Mouse (Mus musculus) heart, postnatal 0 days (tissue): Measurements from ENCODE around the gene Pacs2. TPM values are rescaled to one million over a fixed set of nuclear protein-coding genes. Genes with fewer than 3 reads are reported as not detected.

Source experiments
- ATAC-seq: fragments of 200-750 bp; cut with Nextera tagmentation; 2 replicates; pipeline ENCODE4 v1.8.0; 2017; ENCODE audit warnings: low read depth, moderate number of reproducible peaks, moderate library complexity; ENCODE audit not compliant: insufficient read depth
- DNase-seq: peaks from one replicate; pipeline ENCODE4 v3.0.0-alpha.2; 2016; ENCODE audit warnings: low spot score
- H3K27ac ChIP-seq: fragments of 300-500 bp; sonication (generic); 2 replicates; pipeline ENCODE4 v1.5.1; 2014; ENCODE audit warnings: low read depth, mild to moderate bottlenecking
- H3K27me3 ChIP-seq: fragments of 300-500 bp; sonication (generic); 2 replicates; pipeline ENCODE4 v1.6.1; 2014; ENCODE audit warnings: low read length, mixed read lengths; ENCODE audit not compliant: control insufficient read depth, insufficient read depth
- H3K36me3 ChIP-seq: fragments of 300-500 bp; sonication (generic); replicated peaks from 2 replicates; pipeline ENCODE4 v1.6.1; 2014; ENCODE audit warnings: low read length, mixed read lengths; ENCODE audit not compliant: control insufficient read depth, insufficient read depth
- H3K4me1 ChIP-seq: fragments of 300-500 bp; sonication (generic); 2 replicates; pipeline ENCODE4 v1.6.1; 2014; ENCODE audit warnings: antibody characterized with exemption; ENCODE audit not compliant: control insufficient read depth, insufficient read depth
- H3K4me2 ChIP-seq: fragments of 300-500 bp; sonication (generic); 2 replicates; pipeline ENCODE4 v1.6.1; 2014; ENCODE audit warnings: low read depth, mild to moderate bottlenecking, low read length, moderate library complexity
- H3K4me3 ChIP-seq: fragments of 300-500 bp; sonication (generic); 2 replicates; pipeline ENCODE4 v1.5.1; 2014; ENCODE audit warnings: low read depth, low read length
- H3K9ac ChIP-seq: fragments of 300-500 bp; sonication (generic); replicated peaks from 2 replicates; pipeline ENCODE4 v1.6.1; 2014; ENCODE audit warnings: low read depth, low read length, mixed read lengths
- H3K9me3 ChIP-seq: fragments of 300-500 bp; sonication (generic); replicated peaks from 2 replicates; pipeline ENCODE4 v1.6.1; 2016; ENCODE audit warnings: low read length; ENCODE audit not compliant: control insufficient read depth
- CTCF ChIP-seq: IDR thresholded peaks from 2 replicates; pipeline ENCODE4 v1.5.1; 2016; ENCODE audit warnings: antibody characterized with exemption, control low read depth, low read depth
- EP300 ChIP-seq: IDR thresholded peaks from 2 replicates; pipeline ENCODE4 v1.6.1; 2016; ENCODE audit warnings: antibody characterized with exemption, low read depth
- WGBS: fragments of 180-500 bp; shearing (Covaris S2); extraction: QIAGEN DNeasy Blood & Tissue Kit; methylation state at CpG from one replicate; pipeline ENCODE4 v1.1.7; 2014; 5-methylcytosine and 5-hydroxymethylcytosine counted together
- polyA plus RNA-seq: library from polyadenylated mRNA; unstranded; fragments of >200 nt; fragmentation: Nextera tagmentation; extraction: Ambion mirVana; gene quantifications from 2 replicates; pipeline ENCODE4 v1.2.1, GENCODE M21; 2015
- total RNA-seq: library from RNA; depleted of rRNA; stranded (reverse); fragments of >200 nt; gene quantifications from 2 replicates; pipeline ENCODE4 v1.2.3, GENCODE M21; 2014; ENCODE audit warnings: low replicate concordance

The Pacs2 gene
- total and polyA plus RNA-seq, 2 experiments from 2014 or later, result 5.1 to 38.5 TPM

DNA sequence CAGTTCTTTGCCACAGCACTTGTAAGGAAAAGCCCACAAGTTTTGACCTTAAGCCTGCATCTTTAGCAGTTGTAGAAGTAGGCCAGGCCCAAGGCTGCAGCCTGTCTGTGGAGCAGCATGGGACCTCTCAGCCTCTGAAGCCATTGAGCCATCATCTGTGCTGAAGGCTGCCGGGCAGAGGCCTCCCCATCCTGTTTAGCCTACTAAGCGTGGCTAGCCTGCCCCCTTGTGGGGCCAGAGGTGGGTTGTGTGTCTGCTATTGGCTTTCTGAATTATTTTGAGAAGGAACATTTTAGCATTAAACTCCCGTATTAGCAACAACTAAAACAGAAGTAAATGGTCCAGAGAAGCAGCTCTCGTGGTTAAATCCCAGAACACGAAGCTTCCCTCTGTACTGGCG is 88.2 kb downstream of the Pacs2 start:
- H3K9me3 ChIP-seq, result no peaks in the 10 kb centered on the region
- WGBS, result 60% methylated on average over 6 of the region's 6 CpGs
- H3K4me2 ChIP-seq, result no peak overlapping the region
- H3K27ac ChIP-seq, result no peak overlapping the region
- no peaks in the 10 kb centered on the region for H3K27me3 ChIP-seq
- DNase-seq (no peak), ATAC-seq (peak; percentile 53)
- no peak overlapping the region for H3K4me3 ChIP-seq
- no peak overlapping the region for H3K9ac ChIP-seq
- TF ChIP-seq EP300 (no peak), CTCF (peak; percentile 62)
- H3K36me3 ChIP-seq, result no peaks in the 10 kb centered on the region
- H3K4me1 ChIP-seq, result peaks cover 34% of the 10 kb centered on the region

DNA sequence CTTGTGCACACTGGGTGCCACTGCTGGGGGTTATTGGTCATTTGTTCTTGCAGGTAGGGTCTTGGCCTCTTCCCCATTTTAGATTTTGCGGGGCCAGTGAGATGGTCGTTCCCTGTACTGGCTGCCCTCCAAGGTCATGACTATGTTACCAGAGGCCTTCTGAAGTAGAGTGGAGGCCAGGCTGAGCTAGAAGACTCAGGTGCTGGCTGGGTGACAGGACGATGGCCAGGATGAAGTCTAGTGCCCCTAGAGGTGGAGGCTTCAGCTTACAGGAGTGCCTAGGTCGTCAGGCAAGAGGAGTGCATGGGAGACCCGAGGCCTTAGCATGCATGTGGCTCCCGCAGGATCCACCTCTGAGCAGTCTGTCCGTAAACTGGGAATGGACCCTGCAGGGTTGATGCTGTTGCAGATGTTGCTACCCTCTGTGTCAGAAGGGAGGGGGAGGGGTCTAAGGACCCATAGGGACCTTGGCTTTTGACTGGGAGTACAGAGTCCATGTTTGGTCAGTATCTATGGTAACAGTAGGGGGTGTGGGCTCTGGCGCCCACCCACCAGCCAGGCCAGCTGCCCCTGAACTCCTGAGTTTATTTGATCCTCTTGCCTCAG is 89.6 kb downstream of the Pacs2 start:
- ATAC-seq (peak; percentile 6; the same call in 1 of the 2 replicates), DNase-seq (no peak)
- H3K4me1 ChIP-seq, result peaks cover 31% of the 10 kb centered on the region
- TF ChIP-seq EP300 (no peak), CTCF (peak; percentile 13; the same call in 1 of the 2 replicates)
- H3K36me3 ChIP-seq, result no peaks in the 10 kb centered on the region
- H3K27ac ChIP-seq, result no peak overlapping the region
- no peaks in the 10 kb centered on the region for H3K9me3 ChIP-seq
- H3K4me2 ChIP-seq, result no peak overlapping the region
- no peaks in the 10 kb centered on the region for H3K27me3 ChIP-seq
- no peak overlapping the region for H3K4me3 ChIP-seq
- no peak overlapping the region for H3K9ac ChIP-seq
- 77% methylated on average over 8 of the region's 8 CpGs for WGBS

DNA sequence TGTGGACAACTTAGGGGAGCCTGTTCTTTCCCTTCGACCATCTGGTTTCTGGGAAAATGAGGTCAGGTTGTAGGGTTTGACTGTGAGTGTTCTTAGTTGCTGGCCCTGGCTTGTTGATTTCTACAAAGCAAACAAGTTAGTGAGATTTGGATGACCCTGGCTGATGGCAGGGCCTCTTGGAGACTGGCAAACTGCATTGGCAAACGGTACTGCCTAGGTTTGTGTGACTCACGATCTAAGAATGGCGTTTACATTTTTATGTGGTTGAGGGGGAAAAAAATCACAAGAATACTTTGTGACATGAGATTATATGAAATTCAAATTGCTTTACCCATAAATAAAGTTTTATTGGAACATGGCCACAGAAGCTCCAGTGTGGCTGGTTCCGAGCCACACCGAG is 92.1 kb downstream of the Pacs2 start:
- 80% methylated on average over 6 of the region's 6 CpGs for WGBS
- no peak for TF ChIP-seq EP300
- no peak for TF ChIP-seq CTCF
- H3K27me3 ChIP-seq, result no peaks in the 10 kb centered on the region
- DNase-seq, result no peak
- H3K4me1 ChIP-seq, result peaks cover 9% of the 10 kb centered on the region; the same call in 1 of the 2 replicates
- no peaks in the 10 kb centered on the region for H3K9me3 ChIP-seq
- H3K27ac ChIP-seq, result no peak overlapping the region
- H3K4me2 ChIP-seq, result no peak overlapping the region
- no peak overlapping the region for H3K4me3 ChIP-seq
- H3K36me3 ChIP-seq, result no peaks in the 10 kb centered on the region
- H3K9ac ChIP-seq, result no peak overlapping the region
- no peak for ATAC-seq

DNA sequence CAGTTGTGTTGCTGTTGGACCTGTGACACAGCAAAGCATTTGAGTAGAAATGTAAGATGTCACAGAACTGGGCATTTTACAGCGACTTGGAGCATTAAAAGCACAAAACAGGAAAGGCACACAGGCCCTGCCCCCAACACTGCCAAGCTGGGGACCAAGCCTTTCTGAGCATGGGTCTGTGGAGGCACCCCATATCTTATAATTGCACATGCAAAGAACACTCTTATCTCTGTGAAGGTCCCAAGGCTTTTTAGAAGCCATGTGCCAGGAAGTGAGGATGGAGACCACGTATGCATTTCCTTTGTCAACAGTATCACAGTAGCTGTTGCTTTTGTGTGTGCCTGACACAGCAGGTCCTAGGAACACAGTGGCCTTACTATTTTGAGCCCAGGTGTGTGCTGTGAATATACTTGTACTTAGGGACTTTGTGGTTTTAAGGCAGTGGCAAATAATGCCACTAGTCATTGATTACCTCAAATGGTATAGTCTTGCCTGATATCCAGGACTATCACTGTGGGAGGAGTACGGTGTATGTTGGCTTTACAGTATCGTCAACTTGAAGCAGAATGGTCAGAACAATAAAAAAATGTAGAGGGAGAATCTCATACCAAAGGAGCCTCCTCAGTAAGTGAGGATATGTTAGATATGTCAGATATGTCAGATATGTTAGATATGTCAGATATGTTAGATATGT is 93.3 kb downstream of the Pacs2 start:
- Histone ChIP-seq H3K4me2 (no peak overlapping the region), H3K4me3 (no peak overlapping the region), H3K4me1 (peaks cover 9% of the 10 kb centered on the region; the same call in 1 of the 2 replicates), H3K27ac (no peak overlapping the region), H3K27me3 (no peaks in the 10 kb centered on the region), H3K9me3 (no peaks in the 10 kb centered on the region), H3K9ac (no peak overlapping the region), H3K36me3 (no peaks in the 10 kb centered on the region; the same call in 1 of the 2 replicates)
- DNase-seq (no peak), ATAC-seq (no peak)
- TF ChIP-seq CTCF (no peak), EP300 (no peak)
- WGBS, result 63% methylated on average over 4 of the region's 4 CpGs

DNA sequence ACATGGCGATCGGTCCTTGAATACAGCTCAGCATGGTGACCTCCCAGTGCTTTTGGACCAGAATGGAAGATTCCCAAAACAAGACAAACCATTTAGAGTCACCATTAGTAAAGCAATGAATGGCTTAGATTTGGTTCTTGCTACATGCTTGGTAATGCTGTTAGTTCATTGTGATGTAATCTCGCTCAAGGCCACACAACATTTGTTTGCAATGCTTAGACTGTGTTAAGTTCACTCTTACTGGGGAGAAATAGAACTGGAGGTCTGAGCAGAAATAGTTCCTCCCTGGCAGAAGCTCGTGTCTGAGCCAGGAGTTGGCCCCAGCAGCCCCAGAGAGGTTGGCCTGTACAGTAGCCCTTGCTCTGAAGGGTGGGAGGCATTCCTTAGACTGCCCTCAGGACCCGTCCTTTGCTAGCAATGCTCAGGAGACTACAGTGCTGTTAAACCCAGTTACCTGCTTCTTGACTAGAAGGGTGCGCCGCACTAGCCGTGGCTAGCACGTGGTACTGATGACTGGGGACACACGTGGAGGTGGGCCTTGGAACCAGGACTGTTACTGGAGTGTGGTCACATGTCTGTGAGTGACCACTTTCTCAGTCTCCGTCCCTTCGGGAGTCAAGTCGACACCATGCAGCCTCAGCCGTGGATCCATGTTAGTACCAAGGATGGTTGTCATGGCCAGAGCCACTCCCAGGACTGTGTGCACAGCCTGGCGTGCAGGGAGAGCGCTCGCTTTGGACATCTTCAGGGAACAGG is 94.4 kb downstream of the Pacs2 start:
- H3K27me3 ChIP-seq, result no peaks in the 10 kb centered on the region
- H3K9ac ChIP-seq, result no peak overlapping the region
- H3K4me2 ChIP-seq, result no peak overlapping the region
- H3K9me3 ChIP-seq, result no peaks in the 10 kb centered on the region
- WGBS, result 77% methylated on average over 17 of the region's 17 CpGs
- no peak overlapping the region for H3K27ac ChIP-seq
- no peak for ATAC-seq
- no peak for DNase-seq
- peaks cover 9% of the 10 kb centered on the region; the same call in 1 of the 2 replicates for H3K4me1 ChIP-seq
- peaks cover 5% of the 10 kb centered on the region; the same call in 1 of the 2 replicates for H3K36me3 ChIP-seq
- TF ChIP-seq CTCF (no peak), EP300 (no peak)
- H3K4me3 ChIP-seq, result no peak overlapping the region
